Mouse (Mus musculus) small intestine, adult 2 months (tissue): ENCODE measurements around the gene Wnt6.

Source experiments
- CTCF ChIP-seq: fragments of 200-500 bp; IDR thresholded peaks from 2 replicates; pipeline ENCODE4 v1.5.1; 2012; ENCODE audit warnings: low read depth, mild to moderate bottlenecking, control low read depth, inconsistent platforms, low read length, moderate library complexity, mixed read lengths; ENCODE audit not compliant: insufficient replicate concordance, insufficient read length; ENCODE audit errors: extremely low read depth
- POLR2A ChIP-seq: fragments of 200-500 bp; IDR thresholded peaks from 2 replicates; pipeline ENCODE4 v1.6.1; 2012; ENCODE audit warnings: low read depth, mild to moderate bottlenecking, control low read depth, inconsistent platforms, low read length, moderate library complexity

DNA sequence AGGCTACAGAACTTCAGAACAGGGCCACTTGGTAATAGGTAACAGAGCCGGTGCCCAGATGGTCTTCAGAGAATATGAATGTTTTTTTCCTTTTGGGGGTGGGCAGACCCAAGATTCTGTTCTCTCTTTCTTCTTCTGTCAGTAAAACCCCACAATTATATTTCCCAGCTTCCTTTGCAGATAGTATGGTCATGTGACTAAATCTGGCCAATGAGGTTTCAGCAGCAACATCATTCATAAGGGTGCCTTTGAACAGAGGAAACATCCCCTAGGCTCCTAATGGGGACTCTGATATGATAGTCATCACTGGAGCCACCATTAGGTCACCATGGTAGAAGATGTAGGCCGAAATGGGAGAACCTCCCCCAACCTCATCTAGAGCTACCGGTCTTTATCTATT lies 18.9 kb upstream of the Wnt6 start:
- TF ChIP-seq CTCF = no peak
- no peak for TF ChIP-seq POLR2A
